8 mouse cellular contexts compared by ENCODE assay signal in genomic region chr9:20581175-20581634, GRCm38 (mm10). TPM values are rescaled to one million over a fixed set of nuclear protein-coding genes. Genes with fewer than 3 reads are reported as not detected.
DNase-seq lines count a peak whose midpoint lies in the region; ATAC-seq and TF ChIP-seq lines count a peak whose summit lies in the region.

Gene Zfp846, plus strand, starts transcription at chr9:20581291.

- peak; percentile 24; the same call in 1 of the 2 replicates for TF ChIP-seq POLR2A in lung, adult 2 months (IDR thresholded peaks at IDR 0.05; ENCODE audit: borderline replicate concordance, extremely low read depth, low read depth, low read length)

- peaks cover 0 to 2% of the 10 kb centered on the region in 2 experiments; a peak in 1 of 4 replicates for H3K4me1 ChIP-seq in ES-E14 (ENCODE audit: control insufficient read depth in 2 of 2, insufficient read depth in 2 of 2, low read length in 2 of 2, poor library complexity in 1 of 2)
- H3K4me1 ChIP-seq in forebrain, embryonic 15.5 days, result peaks cover 15% of the 10 kb centered on the region
- no peaks in the 10 kb centered on the region for H3K4me1 ChIP-seq in lung, adult 2 months (ENCODE audit: control insufficient read depth, insufficient read depth, low read length)

- H3K27ac ChIP-seq in ES-E14 (ENCODE audit: insufficient read depth, low read depth, low read length, poor library complexity, severe bottlenecking), result no peak within 1 kb of the TSS; the same call in 1 of the 2 replicates
- peak within 1 kb of the TSS; percentile 96 for H3K27ac ChIP-seq in forebrain, embryonic 15.5 days (replicated peaks)

- intact Hi-C loops in heart, postnatal 25 days (cut with DNase I), result loop anchor here (1.0 to 10.0 kb wide), 2 partner anchors 26 to 116 kb away; partner anchors contain the start of gene Zfp26

- peak within 1 kb of the TSS; percentile 70 for H3K4me3 ChIP-seq in ES-E14 (ENCODE audit: insufficient read depth in 1 of 2, low read depth in 1 of 2, low read length in 2 of 2, poor library complexity in 1 of 2, severe bottlenecking in 1 of 2)
- peak within 1 kb of the TSS; percentile 87 for H3K4me3 ChIP-seq in forebrain, embryonic 15.5 days
- H3K4me3 ChIP-seq in lung, adult 2 months (replicated peaks; ENCODE audit: extremely low read depth, low read depth, low read length), result peak within 1 kb of the TSS; percentile 84

- H3K4me2 ChIP-seq in forebrain, embryonic 15.5 days (replicated peaks), result peak within 1 kb of the TSS; percentile 63

- peak within 1 kb of the TSS; percentile 77 for H3K9ac ChIP-seq in ES-E14 (ENCODE audit: insufficient read depth, low read depth, low read length, poor library complexity, severe bottlenecking)
- H3K9ac ChIP-seq in forebrain, embryonic 15.5 days (replicated peaks), result peak within 1 kb of the TSS; percentile 88

- ATAC-seq in forebrain, embryonic 15.5 days (replicated peaks), result peak; percentile 99
- peak; percentile 95 for ATAC-seq in neutrophil, adult 5-6 weeks (ENCODE audit: extremely low read depth, insufficient number of reproducible peaks, low FRiP score, poor library complexity, severe bottlenecking)

- in situ Hi-C loops in ES-E14 (cut with MboI; ENCODE audit: low sequenced_read_pairs in 2 of 2, unreplicated experiment in 2 of 2), result no loop called here

- no peaks in the 10 kb centered on the region for H3K9me3 ChIP-seq in ES-E14 (ENCODE audit: control insufficient read depth, insufficient read depth, low read depth, low read length)
- no peaks in the 10 kb centered on the region for H3K9me3 ChIP-seq in forebrain, embryonic 15.5 days

- no peak for TF ChIP-seq CTCF in lung, adult 2 months (IDR thresholded peaks at IDR 0.05; ENCODE audit: insufficient read depth, low read length)

- WGBS in forebrain, embryonic 15.5 days, result 0% methylated on average over 30 of the region's 30 CpGs
- WGBS in lung, adult 2 months, result 1% methylated on average over 30 of the region's 30 CpGs

- H3K36me3 ChIP-seq in ES-E14 (ENCODE audit: control insufficient read depth, insufficient read depth, low read length, poor library complexity, severe bottlenecking), result no peaks in the 10 kb centered on the region
- peaks cover 4% of the 10 kb centered on the region; the same call in 1 of the 2 replicates for H3K36me3 ChIP-seq in forebrain, embryonic 15.5 days

- H3K27me3 ChIP-seq in forebrain, embryonic 15.5 days, result peaks cover 13% of the 10 kb centered on the region

- peak; percentile 92 for DNase-seq in ES-E14 (ENCODE audit: low read depth, low spot score)
- peak; percentile 100 for DNase-seq in cerebellum, adult 11-12 months
- DNase-seq in heart, postnatal 25 days (ENCODE audit: low spot score), result peak; percentile 97
- DNase-seq in layer of hippocampus, adult 18-20 months (ENCODE audit: low spot score in 2 of 2), result peak; percentile 99 to 100
- DNase-seq in lung, adult 2 months, result peak; percentile 99
- peak; percentile 93 to 96 for DNase-seq in thymus, adult 18-20 months

TF ChIP-seq in ES-E14, 5 proteins besides CTCF, POLR2A, EP300 and RAD21:
- TF ChIP-seq CHD2 (IDR thresholded peaks at IDR 0.05; ENCODE audit: low read depth, low read length), result no peak
- TF ChIP-seq HCFC1 (IDR thresholded peaks at IDR 0.05; ENCODE audit: borderline replicate concordance, insufficient read depth, low read length), result peak; percentile 79

RNA-seq across cellular contexts. Expression of gene Zfp846, which starts in this region (rescaled TPM):
- total RNA-seq in ES-E14 (2012; rRNA removed), result 8.3 and 9.0 TPM in 2 replicates
- polyA plus RNA-seq in forebrain, embryonic 15.5 days (2015; fragmentation: Nextera tagmentation; extraction: Ambion mirVana), result 46.7 and 47.4 TPM in 2 replicates
- 1 to 10 TPM; 5.9 to 6.6 TPM for total RNA-seq in heart, postnatal 25 days (2021)
- total RNA-seq in layer of hippocampus, adult 18-20 months (2021), result 10 to 100 TPM; 17.1 to 18.0 TPM
- 1.7 and 2.6 TPM in 2 replicates for polyA plus RNA-seq in lung, adult 2 months (2012; rRNA removed)
- 6.4 and 8.0 TPM in 2 replicates for total RNA-seq in neutrophil, adult 5-6 weeks (2017)

Comparison
In these comparisons a context has a peak if more than half of its experiments do, and no peak if none do; other contexts are left out.
1. RNA of gene Zfp846 (polyA plus RNA-seq): 46.7 to 47.4 TPM in forebrain, embryonic 15.5 days; 1.7 to 2.6 TPM in lung, adult 2 months; every median in the first group is over 10 times any median in the second.
2. Peak in every context shown above with its lines, with median percentiles within 50 percentile points of each other: DNase-seq and H3K4me3 ChIP-seq.